Mouse (Mus musculus): Measurements from ENCODE around the gene Fchsd2. TPM values are rescaled to one million over a fixed set of nuclear protein-coding genes. Genes with fewer than 3 reads are reported as not detected.

The Fchsd2 gene
- polyA plus RNA-seq, 1 experiment from 2014 or later = 33.2 TPM

GRCm38 (mm10) chr7:101059188-101059587 is 33.5 kb upstream of the Fchsd2 start:
- Histone ChIP-seq H3K36me3 (ENCODE audit: control insufficient read depth, insufficient read depth, low read length) (no peaks in the 10 kb centered on the region), H3K9ac (ENCODE audit: low read length) (no peak overlapping the region), H3K27ac (ENCODE audit: low read depth, low read length) (no peak overlapping the region), H3K4me3 (ENCODE audit: low read depth, low read length) (no peak overlapping the region), H3K4me2 (ENCODE audit: low read depth, low read length, severe bottlenecking) (no peak overlapping the region), H3K4me1 (replicated peaks; ENCODE audit: control insufficient read depth, insufficient read depth, low read length) (no peaks in the 10 kb centered on the region), H3K9me3 (ENCODE audit: control insufficient read depth, low read length) (no peaks in the 10 kb centered on the region), H3K27me3 (ENCODE audit: control insufficient read depth, insufficient read depth, low read length) (no peaks in the 10 kb centered on the region)
- no peak for ATAC-seq (replicated peaks; ENCODE audit: low FRiP score)
- 90% methylated on average over 5 of the region's 5 CpGs for WGBS
- DNase-seq (ENCODE audit: low spot score) = no peak

GRCm38 (mm10) chr7:101060476-101060875 is 32.2 kb upstream of the Fchsd2 start:
- H3K27me3 ChIP-seq (ENCODE audit: control insufficient read depth, insufficient read depth, low read length) = no peaks in the 10 kb centered on the region
- no peak overlapping the region for H3K27ac ChIP-seq (ENCODE audit: low read depth, low read length)
- H3K4me3 ChIP-seq (ENCODE audit: low read depth, low read length) = no peak overlapping the region
- no peak overlapping the region for H3K4me2 ChIP-seq (ENCODE audit: low read depth, low read length, severe bottlenecking)
- no peaks in the 10 kb centered on the region for H3K4me1 ChIP-seq (replicated peaks; ENCODE audit: control insufficient read depth, insufficient read depth, low read length)
- no peak overlapping the region for H3K9ac ChIP-seq (ENCODE audit: low read length)
- DNase-seq (ENCODE audit: low spot score) = no peak
- H3K9me3 ChIP-seq (ENCODE audit: control insufficient read depth, low read length) = no peaks in the 10 kb centered on the region
- WGBS = 71% methylated on average over 5 of the region's 5 CpGs
- H3K36me3 ChIP-seq (ENCODE audit: control insufficient read depth, insufficient read depth, low read length) = no peaks in the 10 kb centered on the region
- ATAC-seq (replicated peaks; ENCODE audit: low FRiP score) = no peak

GRCm38 (mm10) chr7:101061381-101061780 is 31.3 kb upstream of the Fchsd2 start:
- no peak overlapping the region for H3K9ac ChIP-seq (ENCODE audit: low read length)
- peak; percentile 61; the same call in 1 of the 2 replicates for ATAC-seq (replicated peaks; ENCODE audit: low FRiP score)
- H3K27me3 ChIP-seq (ENCODE audit: control insufficient read depth, insufficient read depth, low read length) = no peaks in the 10 kb centered on the region
- no peaks in the 10 kb centered on the region for H3K36me3 ChIP-seq (ENCODE audit: control insufficient read depth, insufficient read depth, low read length)
- no peak overlapping the region for H3K27ac ChIP-seq (ENCODE audit: low read depth, low read length)
- H3K4me1 ChIP-seq (replicated peaks; ENCODE audit: control insufficient read depth, insufficient read depth, low read length) = no peaks in the 10 kb centered on the region
- 8% methylated on average over 17 of the region's 17 CpGs for WGBS
- H3K4me2 ChIP-seq (ENCODE audit: low read depth, low read length, severe bottlenecking) = peak overlapping the region; percentile 15; the same call in 1 of the 2 replicates
- no peaks in the 10 kb centered on the region for H3K9me3 ChIP-seq (ENCODE audit: control insufficient read depth, low read length)
- no peak overlapping the region for H3K4me3 ChIP-seq (ENCODE audit: low read depth, low read length)
- peak; percentile 92 for DNase-seq (ENCODE audit: low spot score)

DNA sequence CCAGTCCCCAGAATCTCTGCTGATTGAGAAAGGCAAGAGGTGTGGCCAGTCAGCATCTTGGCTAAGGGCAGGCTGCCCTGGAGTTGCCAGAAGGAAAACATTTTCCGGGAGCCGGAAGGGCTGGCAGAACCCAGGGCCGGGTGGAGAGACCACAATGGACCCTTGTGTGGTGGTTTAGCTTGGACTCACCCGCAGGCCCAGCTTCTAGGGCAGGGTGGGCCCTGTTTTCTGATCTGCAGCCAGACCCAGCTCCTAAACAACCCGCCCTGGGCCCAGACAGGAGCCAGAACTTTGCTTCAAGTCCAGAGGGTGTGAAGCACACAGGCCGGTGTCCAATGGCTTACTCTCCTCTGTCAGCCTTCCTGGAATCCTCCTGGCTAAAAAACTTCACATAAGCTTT is 30.4 kb upstream of the Fchsd2 start:
- 79% methylated on average over 6 of the region's 6 CpGs for WGBS
- Histone ChIP-seq H3K4me3 (ENCODE audit: low read depth, low read length) (no peak overlapping the region), H3K36me3 (ENCODE audit: control insufficient read depth, insufficient read depth, low read length) (no peaks in the 10 kb centered on the region), H3K9me3 (ENCODE audit: control insufficient read depth, low read length) (no peaks in the 10 kb centered on the region), H3K4me1 (replicated peaks; ENCODE audit: control insufficient read depth, insufficient read depth, low read length) (no peaks in the 10 kb centered on the region), H3K4me2 (ENCODE audit: low read depth, low read length, severe bottlenecking) (no peak overlapping the region), H3K9ac (ENCODE audit: low read length) (no peak overlapping the region), H3K27me3 (ENCODE audit: control insufficient read depth, insufficient read depth, low read length) (no peaks in the 10 kb centered on the region), H3K27ac (ENCODE audit: low read depth, low read length) (no peak overlapping the region)
- no peak for ATAC-seq (replicated peaks; ENCODE audit: low FRiP score)
- DNase-seq (ENCODE audit: low spot score) = no peak

GRCm38 (mm10) chr7:101063523-101063922 is 29.1 kb upstream of the Fchsd2 start:
- Histone ChIP-seq H3K9me3 (ENCODE audit: control insufficient read depth, low read length) (no peaks in the 10 kb centered on the region), H3K27ac (ENCODE audit: low read depth, low read length) (no peak overlapping the region), H3K4me2 (ENCODE audit: low read depth, low read length, severe bottlenecking) (no peak overlapping the region), H3K27me3 (ENCODE audit: control insufficient read depth, insufficient read depth, low read length) (no peaks in the 10 kb centered on the region), H3K36me3 (ENCODE audit: control insufficient read depth, insufficient read depth, low read length) (no peaks in the 10 kb centered on the region), H3K9ac (ENCODE audit: low read length) (no peak overlapping the region), H3K4me1 (replicated peaks; ENCODE audit: control insufficient read depth, insufficient read depth, low read length) (no peaks in the 10 kb centered on the region), H3K4me3 (ENCODE audit: low read depth, low read length) (no peak overlapping the region)
- WGBS = 91% methylated on average over 10 of the region's 10 CpGs
- DNase-seq (ENCODE audit: low spot score) (no peak), ATAC-seq (replicated peaks; ENCODE audit: low FRiP score) (no peak)

DNA sequence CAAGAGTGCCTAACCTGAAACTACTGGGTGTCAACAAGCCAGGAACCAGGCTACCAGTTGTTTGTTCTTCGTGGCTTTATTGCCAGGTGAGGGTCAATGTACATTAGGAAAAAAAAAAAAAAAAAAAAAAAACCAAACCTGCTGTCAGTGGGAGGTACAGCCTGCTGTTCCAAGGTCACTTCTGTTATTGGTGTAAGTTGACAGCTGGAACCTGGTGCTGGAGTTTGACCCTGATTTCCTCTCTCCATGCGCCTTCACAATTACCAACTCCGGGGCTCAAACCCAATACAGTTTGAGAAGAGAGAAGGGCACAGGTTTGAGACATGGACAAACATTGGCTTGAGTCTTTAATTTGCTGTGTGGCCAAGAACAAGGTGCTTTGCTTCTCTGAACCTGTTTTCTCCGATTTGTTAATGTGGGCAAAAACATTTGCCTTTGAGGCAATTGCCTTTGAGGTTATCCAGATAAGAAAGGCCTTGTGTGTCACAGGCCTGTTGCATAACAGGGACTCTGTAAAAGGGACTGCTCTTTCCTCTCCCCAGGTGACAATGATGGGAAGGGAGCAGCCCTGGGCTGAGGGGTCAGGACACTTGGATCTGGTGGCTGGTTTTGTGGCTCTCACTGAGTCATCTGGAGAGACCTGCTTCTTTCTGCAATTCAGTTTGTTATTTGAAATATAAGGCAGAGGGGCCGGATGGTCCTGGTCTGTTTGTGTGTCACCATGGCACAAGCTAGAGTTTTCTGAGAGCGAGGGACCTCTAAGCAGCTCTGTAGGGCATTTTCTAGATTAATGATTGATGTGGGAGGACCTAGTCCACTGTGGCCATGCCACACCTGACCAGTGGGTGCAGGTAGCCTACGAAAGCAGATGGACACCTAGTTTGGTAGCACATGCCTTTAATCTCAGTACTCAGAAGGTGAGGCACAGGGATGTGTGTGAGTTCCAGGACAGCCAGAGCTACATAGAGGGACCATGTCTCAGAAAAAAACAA is 27.7 kb upstream of the Fchsd2 start:
- Histone ChIP-seq H3K27ac (ENCODE audit: low read depth, low read length) (no peak overlapping the region), H3K27me3 (ENCODE audit: control insufficient read depth, insufficient read depth, low read length) (no peaks in the 10 kb centered on the region), H3K4me2 (ENCODE audit: low read depth, low read length, severe bottlenecking) (no peak overlapping the region), H3K9me3 (ENCODE audit: control insufficient read depth, low read length) (no peaks in the 10 kb centered on the region), H3K4me1 (replicated peaks; ENCODE audit: control insufficient read depth, insufficient read depth, low read length) (no peaks in the 10 kb centered on the region), H3K4me3 (ENCODE audit: low read depth, low read length) (no peak overlapping the region), H3K9ac (ENCODE audit: low read length) (no peak overlapping the region), H3K36me3 (ENCODE audit: control insufficient read depth, insufficient read depth, low read length) (no peaks in the 10 kb centered on the region)
- ATAC-seq (replicated peaks; ENCODE audit: low FRiP score) (no peak), DNase-seq (ENCODE audit: low spot score) (no peak)
- WGBS = 82% methylated on average over 7 of the region's 7 CpGs

- 91% methylated on average over 5 of the region's 5 CpGs for WGBS
- no peak overlapping the region for H3K27ac ChIP-seq (ENCODE audit: low read depth, low read length)
- no peak for ATAC-seq (replicated peaks; ENCODE audit: low FRiP score)
These were observed 26.7 kb upstream of the Fchsd2 start for GRCm38 (mm10) chr7:101066009-101066408.

DNA sequence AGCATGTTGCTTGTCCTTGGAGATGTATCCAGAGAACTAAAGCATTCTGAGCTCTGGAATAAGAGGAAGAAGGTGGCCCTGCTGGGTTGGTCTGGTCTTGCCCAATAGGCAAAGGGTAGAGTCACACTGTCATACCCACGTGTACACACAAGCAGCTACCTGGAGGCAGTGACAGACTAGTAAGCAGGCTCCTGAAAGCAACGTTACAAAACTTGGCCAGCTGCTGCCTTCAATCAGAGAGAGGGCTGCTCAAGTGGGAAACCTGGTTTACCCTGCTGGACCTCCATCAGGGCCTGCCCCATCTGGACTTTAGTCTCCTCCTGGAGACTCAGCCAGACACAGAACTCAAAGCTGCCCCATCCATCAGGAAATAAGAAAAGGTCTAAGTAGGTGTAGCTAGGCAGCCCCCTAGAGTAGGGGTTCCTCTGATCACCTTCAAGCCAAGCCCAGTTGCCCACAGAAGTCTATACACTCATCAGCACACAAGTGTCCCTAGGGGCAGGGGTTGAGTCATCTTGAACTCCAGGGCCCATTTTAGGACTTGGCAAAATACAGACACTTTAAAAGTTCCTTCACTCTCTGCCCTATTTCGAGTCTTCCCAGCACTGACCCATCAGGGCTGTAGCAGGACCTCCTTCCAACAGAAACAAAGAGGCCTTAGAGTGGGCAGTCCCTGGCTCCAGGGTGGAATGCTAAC is 25.9 kb upstream of the Fchsd2 start:
- Histone ChIP-seq H3K27ac (ENCODE audit: low read depth, low read length) (no peak overlapping the region), H3K9ac (ENCODE audit: low read length) (no peak overlapping the region), H3K4me1 (replicated peaks; ENCODE audit: control insufficient read depth, insufficient read depth, low read length) (no peaks in the 10 kb centered on the region), H3K4me3 (ENCODE audit: low read depth, low read length) (no peak overlapping the region), H3K9me3 (ENCODE audit: control insufficient read depth, low read length) (no peaks in the 10 kb centered on the region), H3K27me3 (ENCODE audit: control insufficient read depth, insufficient read depth, low read length) (no peaks in the 10 kb centered on the region), H3K4me2 (ENCODE audit: low read depth, low read length, severe bottlenecking) (no peak overlapping the region), H3K36me3 (ENCODE audit: control insufficient read depth, insufficient read depth, low read length) (no peaks in the 10 kb centered on the region)
- ATAC-seq (replicated peaks; ENCODE audit: low FRiP score) (no peak), DNase-seq (ENCODE audit: low spot score) (no peak)
- WGBS = 82% methylated on average over 3 of the region's 3 CpGs

More at GRCm38 (mm10) chr7:101066009-101066408, 26.7 kb upstream of the Fchsd2 start:
- no peak overlapping the region for H3K4me2 ChIP-seq (ENCODE audit: low read depth, low read length, severe bottlenecking)
- no peaks in the 10 kb centered on the region for H3K9me3 ChIP-seq (ENCODE audit: control insufficient read depth, low read length)
- no peak for DNase-seq (ENCODE audit: low spot score)
- H3K4me1 ChIP-seq (replicated peaks; ENCODE audit: control insufficient read depth, insufficient read depth, low read length) = no peaks in the 10 kb centered on the region
- no peaks in the 10 kb centered on the region for H3K27me3 ChIP-seq (ENCODE audit: control insufficient read depth, insufficient read depth, low read length)
- no peak overlapping the region for H3K9ac ChIP-seq (ENCODE audit: low read length)
- no peaks in the 10 kb centered on the region for H3K36me3 ChIP-seq (ENCODE audit: control insufficient read depth, insufficient read depth, low read length)
- H3K4me3 ChIP-seq (ENCODE audit: low read depth, low read length) = no peak overlapping the region
